Mouse (Mus musculus) common myeloid progenitor, adult 5-6 weeks (primary cell): ENCODE results near the gene H13. TPM values are rescaled to one million over a fixed set of nuclear protein-coding genes. Genes with fewer than 3 reads are reported as not detected.

Experiments used
- ATAC-seq: replicated peaks from 2 replicates; pipeline ENCODE4 v1.8.0; 2016; ENCODE audit warnings: low read depth, mild to moderate bottlenecking, moderate TSS enrichment, inconsistent platforms; ENCODE audit not compliant: poor library complexity, severe bottlenecking
- total RNA-seq: library from RNA; stranded (forward); fragments of 200-1000, 187-1606 nt; gene quantifications from 2 replicates; pipeline ENCODE4 v1.2.3, GENCODE M21; 2017

The H13 gene
- total RNA-seq, 1 experiment from 2014 or later: 70.3 TPM

- ATAC-seq: peak; percentile 42
Observed at GRCm38 (mm10) chr2:152756474-152757393, 87.5 kb downstream of the H13 start.

- ATAC-seq: no peak
Observed at GRCm38 (mm10) chr2:152757478-152757877, 88.2 kb downstream of the H13 start.

Other genes starting within 250 kb of the H13 start
- not detected in 2 replicates for gene Defb23, start 204.8 kb upstream of the H13 start, total RNA-seq
- not detected in 2 replicates for gene Defb20, start 192.4 kb upstream of the H13 start, total RNA-seq
- not detected in 2 replicates for gene Defb22, start 179.3 kb upstream of the H13 start, total RNA-seq
- not detected in 2 replicates for gene Defb26, start 157.8 kb upstream of the H13 start, total RNA-seq
- not detected in 2 replicates for gene Defb28, start 151.2 kb upstream of the H13 start, total RNA-seq
- not detected in 2 replicates for gene Defb29, start 129.4 kb upstream of the H13 start, total RNA-seq
- gene Gm17416, start 100.1 kb upstream of the H13 start, total RNA-seq: not detected in 2 replicates
- gene Defb21, start 96.7 kb upstream of the H13 start, total RNA-seq: not detected in 2 replicates
- not detected in 2 replicates for gene Defb19, start 89.1 kb upstream of the H13 start, total RNA-seq
- not detected in 2 replicates for gene Defb45, start 70.1 kb upstream of the H13 start, total RNA-seq
- not detected in 2 replicates for gene Defb36, start 65.1 kb upstream of the H13 start, total RNA-seq
- gene Defb25, start 46.4 kb upstream of the H13 start, total RNA-seq: not detected in 2 replicates
- 0.50 TPM in 1 of 2 replicates, not detected in the other for gene Rem1, start 42.5 kb upstream of the H13 start, total RNA-seq
- gene Mcts2, start 17.6 kb downstream of the H13 start, total RNA-seq: 3.8 and 10.0 TPM in 2 replicates
- 2.8 and 5.8 TPM in 2 replicates for gene Id1, start 66.8 kb downstream of the H13 start, total RNA-seq
- 2.7 and 3.7 TPM in 2 replicates for gene Cox4i2, start 84.7 kb downstream of the H13 start, total RNA-seq
- 8.4 and 11.8 TPM in 2 replicates for gene Bcl2l1, start 162.3 kb downstream of the H13 start, total RNA-seq
- 98.6 and 104 TPM in 2 replicates for gene Tpx2, start 178.5 kb downstream of the H13 start, total RNA-seq
- not detected in 2 replicates for gene Mylk2, start 241.9 kb downstream of the H13 start, total RNA-seq